Mouse (Mus musculus): ENCODE measurements at regions not wholly inside any gene's neighbourhood (a gene's known extent, or its start where the extent isn't known, plus 50 kb on each side); places are given as distances from the start of the nearest gene placed in this dataset.

DNA sequence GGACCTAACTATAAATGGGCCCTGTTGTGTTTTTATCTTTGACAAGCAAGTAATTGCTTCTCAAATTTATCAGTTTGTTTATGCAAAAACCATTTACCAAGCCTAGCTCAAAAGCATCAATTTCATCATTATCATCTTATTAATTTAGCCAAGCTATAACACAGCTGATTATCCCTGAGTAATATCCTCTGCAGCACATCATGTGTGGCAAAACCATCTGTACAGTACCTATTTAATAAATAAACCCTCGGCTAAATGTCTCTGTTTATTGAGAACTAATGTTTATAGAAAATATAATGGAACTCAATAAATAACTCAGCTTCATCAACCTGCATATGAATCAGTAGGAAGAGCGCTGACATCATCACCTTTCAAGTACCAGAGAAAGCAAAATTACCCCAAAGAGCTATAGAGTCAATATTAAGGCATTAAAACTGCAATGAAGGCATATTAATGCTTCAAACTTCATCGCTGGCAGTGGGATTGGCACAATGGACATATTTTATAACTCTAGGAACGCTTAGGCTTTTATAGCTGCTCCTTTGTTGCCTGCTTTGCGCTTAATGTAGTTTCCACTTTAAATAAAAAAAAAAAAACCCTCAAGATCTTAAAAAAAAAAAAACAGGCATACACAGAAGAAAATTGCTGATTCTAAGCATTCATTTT, 542.0 kb downstream of the Plcl1 start:
- TF ChIP-seq POLR2A (IDR thresholded peaks at IDR 0.05; ENCODE audit: insufficient read depth, low read depth, low read length) (no peak), CTCF (IDR thresholded peaks at IDR 0.05) (no peak), EP300 (IDR thresholded peaks at IDR 0.05; ENCODE audit: insufficient read depth, low read depth, low read length) (no peak)
